Mouse (Mus musculus) neural tube, embryonic 15.5 days (tissue): ENCODE measurements at regions not wholly inside any gene's neighbourhood (a gene's known extent, or its start where the extent isn't known, plus 50 kb on each side); places are given as distances from the start of the nearest gene placed in this dataset.
"Not testable (repeated sequence)": the region's sequence is repeated elsewhere in the genome, so short reads cannot be mapped to it uniquely, and the experiment has no call there.

Experiments
- ATAC-seq: fragments of 200-750 bp; cut with Nextera tagmentation; 2 replicates; pipeline ENCODE4 v1.8.0; 2017; ENCODE audit warnings: mild to moderate bottlenecking, moderate TSS enrichment, moderate library complexity; ENCODE audit not compliant: low FRiP score
- H3K27ac ChIP-seq: fragments of 300-500 bp; sonication (generic); replicated peaks from 2 replicates; pipeline ENCODE4 v1.5.1; 2015; ENCODE audit warnings: mild to moderate bottlenecking, inconsistent platforms
- H3K27me3 ChIP-seq: fragments of 300-500 bp; sonication (generic); replicated peaks from 2 replicates; pipeline ENCODE4 v1.6.1; 2015; ENCODE audit warnings: inconsistent platforms
- H3K36me3 ChIP-seq: fragments of 300-500 bp; sonication (generic); 2 replicates; pipeline ENCODE4 v1.6.1; 2015; ENCODE audit warnings: inconsistent platforms
- H3K4me1 ChIP-seq: fragments of 300-500 bp; sonication (generic); 2 replicates; pipeline ENCODE4 v1.6.1; 2015; ENCODE audit warnings: inconsistent platforms
- H3K4me2 ChIP-seq: fragments of 300-500 bp; sonication (generic); 2 replicates; pipeline ENCODE4 v1.6.1; 2015; ENCODE audit warnings: inconsistent platforms, mild to moderate bottlenecking, moderate library complexity
- H3K4me3 ChIP-seq: fragments of 300-500 bp; sonication (generic); replicated peaks from 2 replicates; pipeline ENCODE4 v1.5.1; 2015; ENCODE audit warnings: mild to moderate bottlenecking, inconsistent platforms
- H3K9ac ChIP-seq: fragments of 300-500 bp; sonication (generic); replicated peaks from 2 replicates; pipeline ENCODE4 v1.6.1; 2015; ENCODE audit warnings: mild to moderate bottlenecking, inconsistent platforms
- H3K9me3 ChIP-seq: fragments of 300-500 bp; sonication (generic); replicated peaks from 2 replicates; pipeline ENCODE4 v1.6.1; 2016; ENCODE audit warnings: inconsistent platforms
- WGBS: fragments of 180-500 bp; shearing (Covaris S2); methylation state at CpG from one replicate; pipeline ENCODE4 v1.1.7; 2015; ENCODE audit warnings: mixed read lengths; 5-methylcytosine and 5-hydroxymethylcytosine counted together

DNA sequence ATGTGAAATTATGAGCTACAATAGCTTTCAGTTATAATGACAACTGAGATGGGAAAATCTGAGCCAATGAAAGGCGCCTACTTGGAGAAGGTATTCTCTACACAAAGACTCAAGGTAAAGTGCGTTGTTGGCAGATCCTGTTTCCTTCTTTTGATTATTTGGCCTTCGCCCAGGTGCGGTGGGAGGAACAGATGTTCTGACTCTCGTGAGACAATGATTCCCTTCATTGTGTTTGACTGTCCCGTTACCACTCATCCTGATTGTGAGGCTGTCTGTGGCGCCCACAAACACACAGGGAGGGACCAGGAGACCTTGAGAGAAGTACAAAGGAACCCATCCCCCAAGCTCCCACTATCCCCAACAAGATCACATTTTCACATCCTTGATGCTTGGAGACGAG is 92.6 kb upstream of the Gm9887 start:
- H3K4me3 ChIP-seq, result no peak overlapping the region
- H3K9me3 ChIP-seq, result no peaks in the 10 kb centered on the region
- ATAC-seq, result no peak
- no peak overlapping the region for H3K4me2 ChIP-seq
- H3K4me1 ChIP-seq, result peaks cover 20% of the 10 kb centered on the region
- no peak overlapping the region for H3K27ac ChIP-seq
- H3K36me3 ChIP-seq, result no peaks in the 10 kb centered on the region
- 79% methylated on average over 8 of the region's 8 CpGs for WGBS
- no peak overlapping the region for H3K9ac ChIP-seq
- H3K27me3 ChIP-seq, result no peaks in the 10 kb centered on the region

- H3K27ac ChIP-seq, result peak overlapping the region; percentile 77; the same call in 1 of the 2 replicates
- 94% methylated on average over 6 of the region's 6 CpGs for WGBS
These were observed 91.1 kb upstream of the Gm9887 start for GRCm38 (mm10) chr12:69463327-69463726.

DNA sequence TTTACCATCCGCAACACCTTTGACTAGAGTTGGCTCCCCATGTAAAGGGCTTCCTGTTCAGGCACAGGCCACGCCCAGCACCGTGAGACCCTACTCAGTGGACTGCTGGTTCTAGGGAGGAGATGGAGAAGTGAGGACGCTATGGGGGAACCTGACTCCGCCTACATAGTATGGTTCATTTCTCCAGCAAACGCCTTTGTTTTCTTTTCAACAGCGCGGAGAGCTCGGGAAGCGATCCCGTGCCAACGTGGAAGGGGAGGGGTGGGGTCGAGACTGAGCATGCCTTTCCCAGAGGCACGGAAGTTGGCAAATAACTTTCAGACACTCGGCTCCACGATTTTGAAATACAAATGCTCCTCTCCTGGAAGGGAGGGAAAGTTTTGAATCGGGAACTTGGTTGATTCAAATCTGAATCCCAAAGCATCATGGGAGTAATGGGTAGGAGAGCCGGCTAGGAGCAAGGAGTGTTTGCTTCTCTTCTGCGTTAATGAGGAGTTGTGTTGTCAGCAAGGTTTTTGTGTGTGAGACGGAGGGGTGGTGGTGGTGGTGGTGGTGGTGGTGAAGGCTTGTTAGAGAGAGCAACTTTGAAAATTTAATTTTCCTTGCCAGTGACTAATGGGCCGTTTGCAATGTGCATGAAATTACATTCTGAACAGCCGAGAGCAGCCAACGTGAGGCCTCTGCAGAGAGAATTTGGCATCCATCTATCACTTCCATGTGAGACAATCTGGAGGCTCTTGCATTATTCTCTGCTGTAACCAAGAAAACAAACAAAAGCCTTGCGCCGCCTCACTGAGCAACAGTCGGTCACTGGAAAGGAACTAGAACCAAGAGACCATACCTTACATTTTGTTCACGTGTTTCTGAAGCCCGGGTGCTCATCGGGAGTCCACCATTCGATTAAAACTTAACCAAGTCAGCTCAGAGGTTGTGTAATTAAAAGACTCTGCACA is 89.9 kb upstream of the Gm9887 start:
- ATAC-seq, result peak; percentile 69
- H3K9me3 ChIP-seq, result no peaks in the 10 kb centered on the region
- H3K9ac ChIP-seq, result peak overlapping the region; percentile 36; the same call in 1 of the 2 replicates
- H3K27me3 ChIP-seq, result no peaks in the 10 kb centered on the region
- peak overlapping the region; percentile 69 for H3K4me2 ChIP-seq
- peak overlapping the region; percentile 40 for H3K4me3 ChIP-seq
- H3K36me3 ChIP-seq, result no peaks in the 10 kb centered on the region
- peak overlapping the region; percentile 77 for H3K27ac ChIP-seq
- peaks cover 23% of the 10 kb centered on the region for H3K4me1 ChIP-seq
- 10% methylated on average over 30 of the region's 30 CpGs for WGBS

More at GRCm38 (mm10) chr12:69463327-69463726, 91.1 kb upstream of the Gm9887 start:
- H3K9me3 ChIP-seq, H3K36me3 ChIP-seq, H3K4me3 ChIP-seq, H3K4me2 ChIP-seq, H3K9ac ChIP-seq, ATAC-seq, H3K27me3 ChIP-seq: not testable (repeated sequence)
- H3K4me1 ChIP-seq, result peaks cover 23% of the 10 kb centered on the region

- Histone ChIP-seq H3K4me1 (peaks cover 23% of the 10 kb centered on the region), H3K27ac (no peak overlapping the region), H3K4me3 (no peak overlapping the region), H3K9ac (no peak overlapping the region), H3K9me3 (no peaks in the 10 kb centered on the region), H3K27me3 (no peaks in the 10 kb centered on the region), H3K36me3 (no peaks in the 10 kb centered on the region), H3K4me2 (no peak overlapping the region)
- WGBS, result 83% methylated on average over 3 of the region's 3 CpGs
- ATAC-seq, result no peak
These were observed 88.4 kb upstream of the Gm9887 start for GRCm38 (mm10) chr12:69460552-69461079.

DNA sequence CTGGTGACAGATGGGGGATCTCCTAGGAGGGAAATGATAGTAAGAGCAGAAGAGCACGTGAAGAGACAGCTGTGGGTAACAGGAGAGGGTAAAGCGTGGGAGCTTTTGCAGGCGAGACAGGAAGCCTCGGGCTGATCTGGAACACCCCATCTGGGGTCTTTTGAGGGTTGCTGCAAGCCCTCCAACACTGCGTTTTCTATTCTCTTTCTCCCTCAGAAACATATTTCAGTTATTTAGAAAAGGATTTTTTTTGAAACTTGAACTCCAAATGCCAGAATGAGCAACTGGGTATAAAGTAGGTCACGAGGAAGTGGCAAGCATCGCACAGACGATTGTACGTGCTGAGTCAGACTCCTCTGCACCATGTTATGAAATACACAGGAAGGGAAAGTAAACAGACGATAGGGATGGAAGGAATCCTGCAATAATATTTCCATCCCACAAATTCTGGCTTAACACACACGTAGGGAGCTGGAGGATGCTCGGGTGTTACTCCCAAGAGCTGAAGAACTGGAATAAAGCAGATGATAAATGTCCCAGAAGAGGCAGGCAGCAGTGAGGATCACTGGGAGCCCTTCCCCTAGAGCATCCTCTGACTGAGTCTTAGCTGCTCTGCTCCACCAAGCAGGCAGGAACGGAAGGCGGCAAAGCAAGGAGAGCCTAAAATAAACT is 86.0 kb upstream of the Gm9887 start:
- H3K27me3 ChIP-seq, result no peaks in the 10 kb centered on the region
- no peaks in the 10 kb centered on the region for H3K9me3 ChIP-seq
- H3K27ac ChIP-seq, result peak overlapping the region; percentile 51
- WGBS, result 64% methylated on average over 14 of the region's 14 CpGs
- H3K4me1 ChIP-seq, result peaks cover 23% of the 10 kb centered on the region
- ATAC-seq, result no peak
- H3K9ac ChIP-seq, result no peak overlapping the region
- H3K4me2 ChIP-seq, result no peak overlapping the region
- H3K4me3 ChIP-seq, result no peak overlapping the region
- H3K36me3 ChIP-seq, result no peaks in the 10 kb centered on the region

- WGBS, result 82% methylated on average over 3 of the region's 3 CpGs
These were observed 84.5 kb upstream of the Gm9887 start for GRCm38 (mm10) chr12:69456746-69457145.

GRCm38 (mm10) chr12:69456116-69456515 is 83.9 kb upstream of the Gm9887 start:
- WGBS, result 87% methylated on average over 12 of the region's 12 CpGs
- no peak for ATAC-seq
- H3K27me3 ChIP-seq, result no peaks in the 10 kb centered on the region
- H3K9me3 ChIP-seq, result no peaks in the 10 kb centered on the region
- peaks cover 3% of the 10 kb centered on the region for H3K4me1 ChIP-seq
- no peak overlapping the region for H3K4me2 ChIP-seq
- no peak overlapping the region for H3K27ac ChIP-seq
- no peak overlapping the region for H3K9ac ChIP-seq
- H3K36me3 ChIP-seq, result no peaks in the 10 kb centered on the region
- no peak overlapping the region for H3K4me3 ChIP-seq

More at GRCm38 (mm10) chr12:69456746-69457145, 84.5 kb upstream of the Gm9887 start:
- no peak overlapping the region for H3K4me3 ChIP-seq
- H3K4me2 ChIP-seq, result no peak overlapping the region
- no peaks in the 10 kb centered on the region for H3K36me3 ChIP-seq
- peaks cover 10% of the 10 kb centered on the region for H3K4me1 ChIP-seq
- ATAC-seq, result no peak
- H3K9ac ChIP-seq, result no peak overlapping the region
- H3K9me3 ChIP-seq, result no peaks in the 10 kb centered on the region
- no peak overlapping the region for H3K27ac ChIP-seq
- H3K27me3 ChIP-seq, result no peaks in the 10 kb centered on the region

DNA sequence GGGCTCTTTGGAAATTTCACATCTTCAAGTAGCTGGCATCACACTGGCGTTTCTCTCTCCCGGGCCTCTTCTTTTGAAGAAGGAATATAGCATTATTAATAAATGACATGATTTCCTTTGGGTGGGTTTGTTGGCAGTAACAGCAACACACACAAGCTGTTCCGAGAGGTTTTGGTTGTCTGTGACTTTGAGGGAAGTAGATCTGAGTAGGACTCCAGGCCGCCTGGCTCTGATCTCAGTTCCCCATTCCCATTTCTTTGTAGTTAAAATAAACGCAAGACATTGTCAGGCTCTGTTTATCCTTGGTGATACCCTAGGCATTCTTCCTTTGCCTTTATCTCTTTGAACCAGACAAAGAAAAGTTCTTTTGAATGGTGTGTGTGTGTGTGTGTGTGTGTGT is 83.3 kb upstream of the Gm9887 start:
- 65% methylated on average over 5 of the region's 5 CpGs for WGBS
- H3K36me3 ChIP-seq, result no peaks in the 10 kb centered on the region

GRCm38 (mm10) chr12:69453544-69453943 is 81.3 kb upstream of the Gm9887 start:
- H3K4me2 ChIP-seq, result no peak overlapping the region
- no peak overlapping the region for H3K27ac ChIP-seq
- no peaks in the 10 kb centered on the region for H3K9me3 ChIP-seq
- ATAC-seq, result no peak
- no peaks in the 10 kb centered on the region for H3K27me3 ChIP-seq
- H3K36me3 ChIP-seq, result no peaks in the 10 kb centered on the region
- H3K4me3 ChIP-seq, result no peak overlapping the region
- H3K9ac ChIP-seq, result no peak overlapping the region
- peaks cover 2% of the 10 kb centered on the region; the same call in 1 of the 2 replicates for H3K4me1 ChIP-seq
- 89% methylated on average over 6 of the region's 6 CpGs for WGBS

More for the DNA sequence above, 83.3 kb upstream of the Gm9887 start:
- H3K4me3 ChIP-seq, result no peak overlapping the region
- no peaks in the 10 kb centered on the region for H3K27me3 ChIP-seq
- H3K27ac ChIP-seq, result no peak overlapping the region
- no peak for ATAC-seq
- peaks cover 3% of the 10 kb centered on the region; the same call in 1 of the 2 replicates for H3K4me1 ChIP-seq
- H3K9me3 ChIP-seq, result no peaks in the 10 kb centered on the region
- H3K9ac ChIP-seq, result no peak overlapping the region
- H3K4me2 ChIP-seq, result no peak overlapping the region

DNA sequence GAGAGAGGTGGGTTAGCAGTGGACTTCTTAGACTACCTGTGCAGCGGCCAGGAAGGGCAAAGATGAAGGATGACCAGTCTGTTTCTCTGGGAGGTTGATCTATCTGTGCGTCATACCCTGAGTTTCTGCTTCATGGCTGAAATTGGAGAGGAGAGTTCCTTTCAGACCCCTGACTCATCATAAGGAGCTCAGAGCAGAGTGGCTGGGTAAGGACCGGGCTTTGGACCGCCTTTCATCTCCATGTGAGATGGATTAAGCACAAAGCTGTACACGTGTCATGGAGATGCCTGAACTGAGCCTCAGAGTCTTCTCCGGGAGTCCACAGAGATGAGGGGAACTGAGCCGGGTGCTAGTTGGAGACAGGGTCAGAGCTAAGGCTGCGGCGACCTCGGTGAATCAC is 80.7 kb upstream of the Gm9887 start:
- Histone ChIP-seq H3K4me3 (no peak overlapping the region), H3K4me2 (no peak overlapping the region), H3K4me1 (peaks cover under 1% of the 10 kb centered on the region; the same call in 1 of the 2 replicates), H3K36me3 (no peaks in the 10 kb centered on the region), H3K27me3 (no peaks in the 10 kb centered on the region), H3K9ac (no peak overlapping the region), H3K9me3 (no peaks in the 10 kb centered on the region), H3K27ac (no peak overlapping the region)
- 93% methylated on average over 10 of the region's 10 CpGs for WGBS
- no peak for ATAC-seq

GRCm38 (mm10) chr12:69451110-69451509 is 78.9 kb upstream of the Gm9887 start:
- H3K36me3 ChIP-seq, result no peaks in the 10 kb centered on the region

More at GRCm38 (mm10) chr12:69451110-69451509, 78.9 kb upstream of the Gm9887 start:
- no peak overlapping the region for H3K4me2 ChIP-seq
- H3K4me3 ChIP-seq, result no peak overlapping the region
- WGBS, result 69% methylated on average over 6 of the region's 6 CpGs
- H3K27me3 ChIP-seq, result no peaks in the 10 kb centered on the region
- no peak for ATAC-seq
- H3K4me1 ChIP-seq, result peaks cover 19% of the 10 kb centered on the region
- H3K9ac ChIP-seq, result no peak overlapping the region
- no peak overlapping the region for H3K27ac ChIP-seq
- H3K9me3 ChIP-seq, result no peaks in the 10 kb centered on the region
